Mouse (Mus musculus) WW6 (cell line): ENCODE measurements around the gene Ldhc.

Experiments used
- DNase-seq: peaks from one replicate; pipeline ENCODE4 v3.0.0-alpha.2; 2013; ENCODE audit warnings: low read depth, low spot score

Gene Ldhc

DNA sequence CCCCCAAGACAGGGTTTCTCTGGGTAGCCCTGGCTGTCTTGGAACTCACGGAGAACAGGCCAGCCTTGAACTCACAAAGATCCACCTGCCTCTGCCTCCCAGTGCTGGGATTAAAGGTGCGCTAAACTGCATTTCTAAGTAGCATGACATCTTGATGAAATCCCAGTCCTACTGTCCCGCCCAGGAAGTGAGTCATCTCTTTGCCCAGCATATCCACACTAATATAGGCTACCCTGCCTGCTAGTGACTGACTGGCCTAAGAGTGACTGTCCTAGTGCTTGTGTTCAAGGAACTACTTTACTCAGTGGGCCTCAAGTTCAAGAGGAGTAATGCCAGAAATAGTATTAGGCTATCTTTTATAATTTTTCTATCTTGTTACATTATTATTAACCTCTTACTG lies 55.4 kb downstream of the Ldhc start:
- no peak for DNase-seq

DNA sequence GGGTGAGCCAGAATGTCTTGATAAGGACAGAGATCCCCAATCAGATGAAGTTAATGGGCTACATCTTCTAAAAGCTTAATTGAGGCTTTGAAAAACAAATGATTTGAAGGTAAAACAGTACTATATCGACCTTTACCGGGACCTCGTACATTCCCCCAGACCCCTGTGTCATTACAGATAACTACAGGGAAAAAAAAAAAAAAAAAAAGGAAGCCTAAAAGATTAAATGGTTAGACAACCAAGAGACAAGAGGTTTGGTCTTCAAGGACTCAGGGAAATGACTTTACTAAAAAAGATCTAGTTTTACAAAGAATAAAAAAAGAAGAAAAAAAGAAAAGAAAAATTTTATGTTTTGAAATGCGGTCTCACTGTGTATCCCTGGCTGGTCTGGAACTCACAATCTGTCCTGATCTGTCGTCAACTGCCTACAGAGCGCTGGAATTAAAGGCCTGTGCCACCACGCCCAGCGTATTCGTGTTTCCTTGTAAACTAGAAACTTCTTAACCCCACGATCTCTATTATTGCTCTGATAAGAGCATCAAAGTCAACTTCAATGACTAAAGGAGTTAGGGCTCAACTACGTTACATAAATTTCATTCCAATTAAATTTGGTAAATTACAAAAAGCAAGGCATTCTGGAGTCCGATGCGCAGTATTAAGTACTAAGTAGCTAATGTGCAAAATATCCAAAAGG lies 57.8 kb downstream of the Ldhc start:
- no peak for DNase-seq

DNA sequence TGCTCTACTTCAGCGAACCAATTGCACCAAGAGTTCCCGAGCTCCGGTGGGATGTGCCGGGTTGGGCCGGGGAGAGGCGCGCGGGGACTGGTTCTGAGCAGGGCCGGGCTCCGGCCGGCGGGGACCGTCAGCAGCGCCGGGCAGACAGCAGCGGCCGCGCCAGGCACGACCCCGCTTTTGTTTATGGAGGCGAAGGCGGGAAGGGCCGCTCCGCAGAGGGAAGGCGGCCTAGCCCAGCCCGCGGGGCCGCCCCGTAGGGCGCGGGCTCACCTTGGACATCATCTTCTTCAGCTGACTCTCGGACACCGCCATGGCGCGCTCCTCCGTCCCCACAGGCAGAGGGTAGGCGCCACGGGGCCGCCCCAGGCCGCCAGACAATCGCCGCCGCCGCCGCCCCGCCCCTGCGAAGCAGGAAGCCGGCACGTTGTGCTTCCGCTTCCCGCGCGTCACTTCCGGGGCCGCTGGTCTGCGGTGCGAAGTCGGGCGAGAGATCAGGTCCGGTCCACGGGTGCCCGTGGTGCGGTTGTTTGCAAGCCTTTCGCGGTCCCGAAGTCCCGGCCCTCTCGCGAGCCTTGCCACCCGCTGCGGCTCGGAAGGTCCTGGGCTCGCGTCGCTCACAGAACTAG lies 58.7 kb downstream of the Ldhc start, which contains the start of gene Tsg101:
Gene Tsg101 (minus strand): TSS at position 419 of the 626 bp plus-strand sequence.
- DNase-seq, result peak; percentile 67

DNA sequence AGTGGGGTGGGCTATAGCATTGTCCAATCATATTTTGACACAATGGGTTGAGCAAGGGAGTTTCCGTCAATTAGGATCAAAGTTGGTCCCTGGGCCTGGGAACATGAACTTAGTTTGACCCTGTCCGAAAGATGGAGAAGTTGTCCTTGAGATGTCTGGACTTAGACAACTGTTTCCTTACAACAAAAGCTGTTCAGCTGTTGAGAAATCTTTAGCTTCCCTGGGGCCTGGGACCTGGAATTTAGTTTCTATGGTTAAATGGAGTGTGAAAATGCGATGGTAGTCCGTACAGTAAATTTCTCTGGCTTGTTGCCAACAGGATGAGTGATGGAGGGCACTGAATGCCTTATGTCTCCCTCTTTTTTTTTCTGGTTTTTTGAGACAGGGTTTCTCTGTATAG lies 61.1 kb downstream of the Ldhc start:
- DNase-seq, result no peak
